Mouse (Mus musculus) embryonic fibroblast, embryonic 13.5 days (primary cell): ENCODE measurements at regions not wholly inside any gene's neighbourhood (a gene's known extent, or its start where the extent isn't known, plus 50 kb on each side); places are given as distances from the start of the nearest gene placed in this dataset.

Source experiments
- CTCF ChIP-seq: IDR thresholded peaks from 2 replicates; pipeline ENCODE4 v1.5.1; 2011; ENCODE audit warnings: mild to moderate bottlenecking, control low read depth, low read length, moderate library complexity, borderline replicate concordance; ENCODE audit not compliant: insufficient read depth
- POLR2A ChIP-seq: IDR thresholded peaks from 2 replicates; pipeline ENCODE4 v1.6.1; 2011; ENCODE audit warnings: low read depth, mild to moderate bottlenecking, control low read depth, low read length, moderate library complexity

DNA sequence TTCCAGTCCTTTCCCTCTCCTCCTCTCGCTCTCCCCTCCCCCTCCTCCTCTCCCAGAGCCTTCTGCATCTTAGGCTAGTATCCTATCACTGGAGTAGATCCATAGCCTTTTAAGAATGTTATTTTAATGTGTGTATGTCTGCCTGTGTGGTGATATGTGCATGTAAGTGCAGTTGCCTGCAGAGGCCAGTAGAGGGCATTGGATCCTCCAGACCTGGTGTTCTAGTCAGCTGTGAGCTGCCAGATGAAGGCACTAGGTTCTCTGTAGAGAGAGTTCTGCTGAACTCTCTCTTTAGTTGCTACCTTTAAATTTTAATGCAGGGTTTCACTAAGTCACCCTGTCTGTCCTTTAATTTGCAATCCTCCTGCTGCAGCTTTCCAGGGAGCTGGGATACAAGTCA is 83.9 kb upstream of the Id2 start:
- TF ChIP-seq POLR2A, result no peak
- TF ChIP-seq CTCF, result 0 out of 2 replicates have a peak, but pooled peaks have one; percentile 14
